Mouse (Mus musculus) embryonic facial prominence, embryonic 10.5 days (tissue): Measurements from ENCODE around the gene Fam172a. TPM values are rescaled to one million over a fixed set of nuclear protein-coding genes. Genes with fewer than 3 reads are reported as not detected.

Experiments
- DNase-seq: peaks from one replicate; pipeline ENCODE4 v3.0.0-alpha.2; 2017; ENCODE audit warnings: low spot score
- H3K27ac ChIP-seq: fragments of 300-500 bp; sonication (generic); replicated peaks from 2 replicates; pipeline ENCODE4 v1.5.1; 2016; ENCODE audit warnings: mild to moderate bottlenecking
- H3K27me3 ChIP-seq: fragments of 300-500 bp; sonication (generic); replicated peaks from 2 replicates; pipeline ENCODE4 v1.6.1; 2016; ENCODE audit warnings: low read depth, mild to moderate bottlenecking; ENCODE audit not compliant: poor library complexity, severe bottlenecking
- H3K36me3 ChIP-seq: fragments of 300-500 bp; sonication (generic); replicated peaks from 2 replicates; pipeline ENCODE4 v1.6.1; 2016; ENCODE audit warnings: mild to moderate bottlenecking, moderate library complexity
- H3K4me1 ChIP-seq: fragments of 300-500 bp; sonication (generic); 2 replicates; pipeline ENCODE4 v1.6.1; 2016
- H3K4me3 ChIP-seq: fragments of 300-500 bp; sonication (generic); 2 replicates; pipeline ENCODE4 v1.5.1; 2016; ENCODE audit warnings: mild to moderate bottlenecking, moderate library complexity
- H3K9me3 ChIP-seq: fragments of 300-500 bp; sonication (generic); 2 replicates; pipeline ENCODE4 v1.6.1; 2016; ENCODE audit warnings: mild to moderate bottlenecking
- WGBS: fragments of 180-500 bp; shearing (Covaris S2); methylation state at CpG from one replicate; pipeline ENCODE4 v1.1.7; 2016; 5-methylcytosine and 5-hydroxymethylcytosine counted together
- polyA plus RNA-seq: library from polyadenylated mRNA; unstranded; fragments of >200 nt; fragmentation: Nextera tagmentation; extraction: Ambion mirVana; gene quantifications from 2 replicates; pipeline ENCODE4 v1.2.1, GENCODE M21; 2016

The Fam172a gene
- polyA plus RNA-seq, 1 experiment from 2014 or later = 28.0 TPM

- Histone ChIP-seq H3K9me3 (no peaks in the 10 kb centered on the region), H3K27me3 (peaks cover 83% of the 10 kb centered on the region), H3K4me1 (peaks cover 91% of the 10 kb centered on the region), H3K27ac (peak overlapping the region; percentile 86), H3K36me3 (no peaks in the 10 kb centered on the region), H3K4me3 (peak overlapping the region; percentile 50; the same call in 1 of the 2 replicates)
- no peak for DNase-seq
- 11% methylated on average over 14 of the region's 14 CpGs for WGBS
Measured at GRCm38 (mm10) chr13:78208689-78209410, 507.0 kb downstream of the Fam172a start.

- no peaks in the 10 kb centered on the region for H3K9me3 ChIP-seq
- H3K4me1 ChIP-seq = peaks cover 85% of the 10 kb centered on the region
- peak overlapping the region; percentile 50 for H3K4me3 ChIP-seq
- WGBS = 1% methylated on average over 12 of the region's 12 CpGs
- no peaks in the 10 kb centered on the region for H3K36me3 ChIP-seq
- H3K27ac ChIP-seq = peak overlapping the region; percentile 86
- DNase-seq = no peak
- peaks cover 80% of the 10 kb centered on the region for H3K27me3 ChIP-seq
Measured at GRCm38 (mm10) chr13:78209611-78210028, 507.8 kb downstream of the Fam172a start.

- Histone ChIP-seq H3K27me3 (peaks cover 75% of the 10 kb centered on the region), H3K9me3 (no peaks in the 10 kb centered on the region), H3K27ac (peak overlapping the region; percentile 86), H3K36me3 (no peaks in the 10 kb centered on the region), H3K4me3 (peak overlapping the region; percentile 50), H3K4me1 (peaks cover 79% of the 10 kb centered on the region)
- 1% methylated on average over 38 of the region's 38 CpGs for WGBS
- DNase-seq = peak; percentile 77
Measured at GRCm38 (mm10) chr13:78210029-78210747, 508.4 kb downstream of the Fam172a start.

GRCm38 (mm10) chr13:78210748-78211089 lies 508.9 kb downstream of the Fam172a start:
- Histone ChIP-seq H3K9me3 (no peaks in the 10 kb centered on the region), H3K27ac (peak overlapping the region; percentile 86), H3K27me3 (peaks cover 70% of the 10 kb centered on the region), H3K36me3 (no peaks in the 10 kb centered on the region), H3K4me1 (peaks cover 74% of the 10 kb centered on the region), H3K4me3 (peak overlapping the region; percentile 50)
- DNase-seq = no peak
- WGBS = 5% methylated on average over 13 of the region's 13 CpGs

GRCm38 (mm10) chr13:78211231-78212010 lies 509.6 kb downstream of the Fam172a start:
- H3K27ac ChIP-seq = peak overlapping the region; percentile 86
- DNase-seq = no peak

GRCm38 (mm10) chr13:78212111-78212510 lies 510.3 kb downstream of the Fam172a start:
- no peak for DNase-seq
- H3K27ac ChIP-seq = peak overlapping the region; percentile 63
- H3K9me3 ChIP-seq = no peaks in the 10 kb centered on the region
- H3K27me3 ChIP-seq = peaks cover 58% of the 10 kb centered on the region
- H3K36me3 ChIP-seq = no peaks in the 10 kb centered on the region
- 36% methylated on average over 15 of the region's 15 CpGs for WGBS
- peaks cover 65% of the 10 kb centered on the region for H3K4me1 ChIP-seq
- H3K4me3 ChIP-seq = 0 out of 2 replicates have a peak overlapping the region, but pooled peaks have one; percentile 1

More at GRCm38 (mm10) chr13:78211231-78212010, 509.6 kb downstream of the Fam172a start:
- 15% methylated on average over 14 of the region's 14 CpGs for WGBS
- Histone ChIP-seq H3K27me3 (peaks cover 63% of the 10 kb centered on the region), H3K4me3 (0 out of 2 replicates have a peak overlapping the region, but pooled peaks have one; percentile 1), H3K4me1 (peaks cover 70% of the 10 kb centered on the region), H3K36me3 (no peaks in the 10 kb centered on the region), H3K9me3 (no peaks in the 10 kb centered on the region)

GRCm38 (mm10) chr13:78213155-78213554 lies 511.3 kb downstream of the Fam172a start:
- H3K27ac ChIP-seq = 0 out of 2 replicates have a peak overlapping the region, but pooled peaks have one; percentile 30
- H3K36me3 ChIP-seq = no peaks in the 10 kb centered on the region
- DNase-seq = peak; percentile 63
- H3K4me1 ChIP-seq = peaks cover 54% of the 10 kb centered on the region
- H3K9me3 ChIP-seq = no peaks in the 10 kb centered on the region
- no peak overlapping the region for H3K4me3 ChIP-seq
- peaks cover 55% of the 10 kb centered on the region for H3K27me3 ChIP-seq
- WGBS = 14% methylated on average over 2 of the region's 2 CpGs

- DNase-seq = no peak
- 47% methylated on average over 2 of the region's 2 CpGs for WGBS
- peaks cover 9% of the 10 kb centered on the region for H3K36me3 ChIP-seq
Measured at GRCm38 (mm10) chr13:78215223-78215622, 513.4 kb downstream of the Fam172a start.

More at GRCm38 (mm10) chr13:78215223-78215622, 513.4 kb downstream of the Fam172a start:
- no peak overlapping the region for H3K27ac ChIP-seq
- no peaks in the 10 kb centered on the region for H3K9me3 ChIP-seq
- H3K4me3 ChIP-seq = no peak overlapping the region
- H3K4me1 ChIP-seq = peaks cover 34% of the 10 kb centered on the region
- peaks cover 37% of the 10 kb centered on the region for H3K27me3 ChIP-seq
